Mouse (Mus musculus) G1E (cell line): Measurements from ENCODE around the gene Tomm20l.

Experiments used
- CTCF ChIP-seq: IDR thresholded peaks from 2 replicates; pipeline ENCODE4 v1.5.1; 2012; ENCODE audit warnings: low read depth, low read length, inconsistent platforms, mixed read lengths
- GATA1 ChIP-seq: IDR thresholded peaks from 2 replicates; pipeline ENCODE4 v1.6.1; 2012; ENCODE audit warnings: borderline replicate concordance, low read length, inconsistent platforms, mixed read lengths
- TAL1 ChIP-seq: conservative IDR thresholded peaks from 2 replicates; pipeline ENCODE4 v1.6.1; 2012; ENCODE audit warnings: low read depth, low read length, inconsistent platforms, mixed read lengths

- TF ChIP-seq CTCF (no peak), TAL1 (no peak), GATA1 (no peak)
Observed at GRCm38 (mm10) chr12:71123286-71123685, 12.1 kb downstream of the Tomm20l start.
